Mouse (Mus musculus) liver, adult 2 months (tissue): Measurements from ENCODE around the gene B3galt5.

Experiments used
- CTCF ChIP-seq: fragments of 200-500 bp; IDR thresholded peaks from 2 replicates; pipeline ENCODE4 v1.5.1; 2011; ENCODE audit warnings: low read depth, low read length, control low read depth
- POLR2A ChIP-seq: fragments of 200-500 bp; IDR thresholded peaks from 2 replicates; pipeline ENCODE4 v1.6.1; 2011; ENCODE audit warnings: low read length, control low read depth; ENCODE audit not compliant: insufficient read depth; ENCODE audit errors: extremely low read depth

- TF ChIP-seq POLR2A (no peak), CTCF (no peak)
Measured at GRCm38 (mm10) chr16:96231251-96231650, 4.3 kb upstream of the B3galt5 start.
